Mouse (Mus musculus): ENCODE results near the gene Nup43. TPM values are rescaled to one million over a fixed set of nuclear protein-coding genes. Genes with fewer than 3 reads are reported as not detected.

Gene Nup43
- total RNA-seq, 2 experiments from 2014 or later, result 37.1 to 50.3 TPM

- peak; percentile 71 for ATAC-seq (replicated peaks; ENCODE audit: poor library complexity)
These were observed 14.2 kb downstream of the Nup43 start for GRCm38 (mm10) chr10:7681343-7682025.

GRCm38 (mm10) chr10:7682249-7682648 lies 14.9 kb downstream of the Nup43 start:
- ATAC-seq (replicated peaks; ENCODE audit: poor library complexity), result no peak

GRCm38 (mm10) chr10:7686902-7687301 lies 19.6 kb downstream of the Nup43 start:
- peak; percentile 51 for ATAC-seq (replicated peaks; ENCODE audit: poor library complexity)

GRCm38 (mm10) chr10:7695286-7695685 lies 28.0 kb downstream of the Nup43 start:
- peak; percentile 98 for ATAC-seq (replicated peaks; ENCODE audit: poor library complexity)

GRCm38 (mm10) chr10:7700120-7700519 lies 32.8 kb downstream of the Nup43 start:
- ATAC-seq (replicated peaks; ENCODE audit: poor library complexity), result peak; percentile 33; the same call in 1 of the 2 replicates

GRCm38 (mm10) chr10:7702586-7702985 lies 35.3 kb downstream of the Nup43 start:
- no peak for ATAC-seq (replicated peaks; ENCODE audit: poor library complexity)

GRCm38 (mm10) chr10:7710121-7710520 lies 42.8 kb downstream of the Nup43 start:
- ATAC-seq (replicated peaks; ENCODE audit: poor library complexity), result no peak

GRCm38 (mm10) chr10:7712506-7712905 lies 45.2 kb downstream of the Nup43 start:
- no peak for ATAC-seq (replicated peaks; ENCODE audit: poor library complexity)

GRCm38 (mm10) chr10:7715056-7715455 lies 47.8 kb downstream of the Nup43 start:
- no peak for ATAC-seq (replicated peaks; ENCODE audit: poor library complexity)

GRCm38 (mm10) chr10:7725751-7726500 lies 58.6 kb downstream of the Nup43 start, which contains the start of gene Katna1:
Gene Katna1 (plus strand): TSS chr10:7726000.
- peak; percentile 98 for ATAC-seq (replicated peaks; ENCODE audit: poor library complexity)

- no peak for ATAC-seq (replicated peaks; ENCODE audit: poor library complexity)
These were observed 59.2 kb downstream of the Nup43 start for GRCm38 (mm10) chr10:7726501-7726812.

- no peak for ATAC-seq (replicated peaks; ENCODE audit: poor library complexity)
These were observed 59.7 kb downstream of the Nup43 start for GRCm38 (mm10) chr10:7727011-7727410.

Other genes starting within 250 kb of the Nup43 start
- 21.6 and 22.0 TPM in 2 replicates for gene Ulbp1, start 193.9 kb upstream of the Nup43 start, total RNA-seq (2015)
- 28.4 and 29.5 TPM in 2 replicates for gene Ulbp1, start 193.9 kb upstream of the Nup43 start, total RNA-seq (2017)
- 0.69 and 1.1 TPM in 2 replicates for gene Lrp11, start 77.7 kb upstream of the Nup43 start, total RNA-seq (2015)
- gene Lrp11, start 77.7 kb upstream of the Nup43 start, total RNA-seq (2017), result 0.83 and 2.5 TPM in 2 replicates
- gene Pcmt1, start 13.6 kb downstream of the Nup43 start, total RNA-seq (2015), result 68.3 and 83.4 TPM in 2 replicates
- 64.3 and 66.6 TPM in 2 replicates for gene Pcmt1, start 13.6 kb downstream of the Nup43 start, total RNA-seq (2017)
- 23.0 and 27.3 TPM in 2 replicates for gene Lats1, start 13.7 kb downstream of the Nup43 start, total RNA-seq (2015)
- 13.7 and 14.0 TPM in 2 replicates for gene Lats1, start 13.7 kb downstream of the Nup43 start, total RNA-seq (2017)
- gene Katna1, start 58.5 kb downstream of the Nup43 start, total RNA-seq (2015), result 59.4 and 80.0 TPM in 2 replicates
- gene Katna1, start 58.5 kb downstream of the Nup43 start, total RNA-seq (2017), result 54.3 and 56.4 TPM in 2 replicates
- 34.2 and 39.8 TPM in 2 replicates for gene Ginm1, start 125.3 kb downstream of the Nup43 start, total RNA-seq (2015)
- 35.7 and 48.8 TPM in 2 replicates for gene Ginm1, start 125.3 kb downstream of the Nup43 start, total RNA-seq (2017)
- gene Ppil4, start 125.4 kb downstream of the Nup43 start, total RNA-seq (2015), result 43.2 and 44.3 TPM in 2 replicates
- gene Ppil4, start 125.4 kb downstream of the Nup43 start, total RNA-seq (2017), result 72.9 and 87.3 TPM in 2 replicates
- gene Zc3h12d, start 165.0 kb downstream of the Nup43 start, total RNA-seq (2015), result 0.22 TPM in 1 of 2 replicates, not detected in the other
- gene Zc3h12d, start 165.0 kb downstream of the Nup43 start, total RNA-seq (2017), result 0.17 TPM in 1 of 2 replicates, not detected in the other